Mouse (Mus musculus) forebrain, embryonic 12.5 days (tissue): ENCODE measurements around the gene Patl1. TPM values are rescaled to one million over a fixed set of nuclear protein-coding genes. Genes with fewer than 3 reads are reported as not detected.
"Not testable (repeated sequence)": the region's sequence is repeated elsewhere in the genome, so short reads cannot be mapped to it uniquely, and the experiment has no call there.

Experiments
- ATAC-seq: fragments of 200-750 bp; cut with Nextera tagmentation; 2 replicates; pipeline ENCODE4 v1.8.0; 2017; ENCODE audit warnings: moderate TSS enrichment; ENCODE audit not compliant: low FRiP score
- H3K27ac ChIP-seq: fragments of 300-500 bp; sonication (generic); 2 replicates; pipeline ENCODE4 v1.5.1; 2016; ENCODE audit warnings: mild to moderate bottlenecking
- H3K27me3 ChIP-seq: fragments of 300-500 bp; sonication (generic); 2 replicates; pipeline ENCODE4 v1.6.1; 2016; ENCODE audit warnings: mild to moderate bottlenecking
- H3K36me3 ChIP-seq: fragments of 300-500 bp; sonication (generic); replicated peaks from 2 replicates; pipeline ENCODE4 v1.6.1; 2016; ENCODE audit warnings: mild to moderate bottlenecking
- H3K4me1 ChIP-seq: fragments of 300-500 bp; sonication (generic); 2 replicates; pipeline ENCODE4 v1.6.1; 2016
- H3K4me2 ChIP-seq: fragments of 300-500 bp; sonication (generic); 2 replicates; pipeline ENCODE4 v1.6.1; 2016; ENCODE audit warnings: mild to moderate bottlenecking, moderate library complexity
- H3K4me3 ChIP-seq: fragments of 300-500 bp; sonication (generic); replicated peaks from 2 replicates; pipeline ENCODE4 v1.5.1; 2016; ENCODE audit warnings: mild to moderate bottlenecking
- H3K9ac ChIP-seq: fragments of 300-500 bp; sonication (generic); 2 replicates; pipeline ENCODE4 v1.6.1; 2016; ENCODE audit warnings: mild to moderate bottlenecking
- H3K9me3 ChIP-seq: fragments of 300-500 bp; sonication (generic); 2 replicates; pipeline ENCODE4 v1.6.1; 2016
- WGBS: fragments of 180-500 bp; shearing (Covaris S2); methylation state at CpG from one replicate; pipeline ENCODE4 v1.1.7; 2016; 5-methylcytosine and 5-hydroxymethylcytosine counted together
- polyA plus RNA-seq: library from polyadenylated mRNA; unstranded; fragments of >200 nt; fragmentation: Nextera tagmentation; extraction: Ambion mirVana; gene quantifications from 2 replicates; pipeline ENCODE4 v1.2.1, GENCODE M21; 2016

Gene Patl1
- 23.4 and 26.8 TPM in 2 replicates for polyA plus RNA-seq

DNA sequence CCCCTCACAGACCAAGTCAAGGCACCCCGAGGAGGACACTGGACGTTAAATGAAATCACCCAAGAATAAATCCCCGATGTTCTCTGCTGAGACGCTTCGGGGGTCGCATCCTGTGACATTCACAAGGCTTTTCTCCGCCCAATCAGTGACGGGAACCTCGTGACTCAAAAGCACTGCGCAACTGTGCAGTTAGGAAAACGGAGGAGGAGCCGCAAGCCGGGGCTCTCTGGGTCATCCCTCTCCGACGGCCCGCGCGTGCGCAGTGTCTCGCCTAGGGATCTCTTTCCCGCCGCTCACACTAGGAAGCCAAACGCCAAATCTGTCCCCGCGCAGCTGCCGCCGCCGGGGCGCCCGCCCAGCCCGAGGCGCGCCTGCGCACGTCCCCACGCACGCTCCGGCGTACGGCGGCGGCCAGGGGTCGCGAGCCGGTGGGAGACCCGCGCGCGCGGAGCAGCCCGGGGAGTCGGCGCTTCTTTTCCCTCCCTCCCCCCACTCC is at the start of gene Patl1:
TSS of gene Patl1 (plus strand) at position 363 of the 496 bp plus-strand sequence.
- ATAC-seq: peak; percentile 96
- under 1% methylated on average over 50 of the region's 53 CpGs for WGBS

DNA sequence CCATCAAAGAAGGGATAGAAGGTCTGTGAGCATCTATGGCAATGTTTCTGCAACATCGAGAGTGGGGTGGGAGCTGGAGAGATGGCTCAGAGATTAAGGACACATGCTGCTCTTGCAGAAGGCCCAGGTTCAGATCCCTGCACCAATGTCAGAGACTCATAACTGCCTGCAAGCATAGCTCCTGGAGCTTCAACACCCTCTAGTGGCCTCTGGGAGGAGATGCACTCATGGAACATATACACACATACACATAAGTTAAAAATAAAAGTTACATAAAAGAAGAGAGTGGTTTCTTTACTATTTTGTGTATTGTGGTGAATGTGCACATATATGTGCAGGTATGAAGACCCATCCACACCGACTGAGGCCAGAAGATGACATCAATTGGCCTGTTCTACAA is 44.4 kb upstream of the Patl1 start:
- WGBS: 78% methylated on average over 2 of the region's 2 CpGs
- H3K9ac ChIP-seq: no peak overlapping the region

More for the DNA sequence above, at the start of gene Patl1:
- Histone ChIP-seq H3K4me3 (peak within 1 kb of the TSS; percentile 88), H3K4me1 (peaks cover 31% of the 10 kb centered on the region), H3K27ac (peak within 1 kb of the TSS; percentile 92), H3K9ac (peak within 1 kb of the TSS; percentile 88), H3K4me2 (peak within 1 kb of the TSS; percentile 72), H3K36me3 (peaks cover 11% of the 10 kb centered on the region), H3K9me3 (no peaks in the 10 kb centered on the region), H3K27me3 (no peaks in the 10 kb centered on the region)

DNA sequence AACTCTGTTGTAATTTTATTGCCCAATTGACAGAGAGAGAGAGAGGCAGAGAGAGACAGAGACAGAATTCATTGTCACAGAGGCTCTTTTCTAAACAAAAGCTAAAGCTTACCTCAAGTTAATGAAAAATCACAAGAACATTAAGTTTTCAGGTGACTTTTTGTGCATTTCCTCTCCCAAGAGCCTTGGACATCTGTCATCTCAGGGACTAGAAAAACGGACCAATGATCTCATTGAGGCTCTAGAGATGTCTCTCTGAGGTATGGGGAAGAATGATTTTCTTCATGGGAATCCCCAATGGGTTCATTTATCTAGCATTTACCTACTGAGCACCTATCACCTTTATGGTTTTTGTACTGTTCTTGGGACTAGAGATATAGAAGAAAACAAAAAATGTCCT is 37.2 kb upstream of the Patl1 start, which contains the start of gene Olfr1419:
TSS of gene Olfr1419 (minus strand) at position 101 of the 400 bp plus-strand sequence.
- no peaks in the 10 kb centered on the region for H3K27me3 ChIP-seq
- 59% methylated on average over 1 of the region's 1 CpGs for WGBS
- no peak within 1 kb of the TSS for H3K9ac ChIP-seq
- H3K36me3 ChIP-seq: no peaks in the 10 kb centered on the region
- no peak within 1 kb of the TSS for H3K4me2 ChIP-seq
- no peak within 1 kb of the TSS for H3K27ac ChIP-seq
- no peaks in the 10 kb centered on the region for H3K4me1 ChIP-seq
- H3K9me3 ChIP-seq: no peaks in the 10 kb centered on the region
- ATAC-seq: no peak
- H3K4me3 ChIP-seq: no peak within 1 kb of the TSS

More for the DNA sequence above, 44.4 kb upstream of the Patl1 start:
- no peak for ATAC-seq
- Histone ChIP-seq H3K27ac (no peak overlapping the region), H3K9me3 (no peaks in the 10 kb centered on the region), H3K4me1 (no peaks in the 10 kb centered on the region), H3K36me3 (no peaks in the 10 kb centered on the region), H3K4me2 (no peak overlapping the region), H3K4me3 (no peak overlapping the region), H3K27me3 (no peaks in the 10 kb centered on the region)

DNA sequence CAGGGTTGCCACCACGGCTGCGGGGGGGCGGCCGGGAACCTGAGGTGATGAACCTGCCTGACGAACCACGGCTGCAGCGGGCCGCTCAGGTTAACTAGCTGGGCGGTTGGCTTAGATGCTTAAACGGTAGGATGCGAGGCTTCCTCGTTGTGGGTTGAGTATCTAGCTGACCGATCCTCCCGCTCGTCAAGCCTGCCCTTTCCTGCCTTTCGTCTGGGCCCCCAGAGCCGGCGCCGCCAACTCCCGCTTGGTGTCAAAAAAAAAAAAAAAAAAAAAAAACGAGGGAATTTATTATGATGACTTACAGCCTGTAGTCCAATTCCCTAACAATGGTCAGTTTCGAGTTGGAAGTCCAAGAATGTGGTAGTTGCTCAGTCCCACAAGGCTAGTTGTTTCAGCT is 33.8 kb upstream of the Patl1 start:
- H3K9me3 ChIP-seq, H3K36me3 ChIP-seq, ATAC-seq, H3K27ac ChIP-seq, H3K4me3 ChIP-seq, H3K9ac ChIP-seq, H3K27me3 ChIP-seq, H3K4me1 ChIP-seq, H3K4me2 ChIP-seq: not testable (repeated sequence)
- WGBS: 70% methylated on average over 22 of the region's 22 CpGs

DNA sequence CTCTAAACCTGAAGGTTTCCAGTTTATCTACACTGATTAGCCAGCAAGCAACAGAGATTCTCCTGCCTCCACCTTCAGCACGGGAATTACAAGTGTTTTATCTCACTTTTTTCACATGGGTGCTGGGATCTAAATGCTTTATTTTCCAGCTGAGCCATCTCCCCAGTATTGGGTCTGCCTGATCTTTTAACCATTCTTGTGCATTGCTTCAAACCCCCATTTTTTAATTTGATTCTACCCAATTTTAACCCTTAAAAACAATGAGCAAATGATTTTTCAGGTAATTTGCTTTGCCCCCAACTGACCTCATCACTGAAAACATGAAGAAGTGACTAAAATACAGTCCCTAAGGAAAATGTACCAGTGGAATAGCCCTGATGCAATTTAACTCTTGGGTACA is 25.9 kb upstream of the Patl1 start, which contains the start of gene Olfr1420:
TSS of gene Olfr1420 (plus strand) at position 301 of the 400 bp plus-strand sequence.
- no peak for ATAC-seq
- Histone ChIP-seq H3K4me1 (no peaks in the 10 kb centered on the region), H3K9me3 (no peaks in the 10 kb centered on the region), H3K36me3 (no peaks in the 10 kb centered on the region), H3K4me2 (no peak within 1 kb of the TSS), H3K9ac (no peak within 1 kb of the TSS), H3K4me3 (no peak within 1 kb of the TSS), H3K27me3 (no peaks in the 10 kb centered on the region), H3K27ac (no peak within 1 kb of the TSS)
- 63% methylated on average over 1 of the region's 1 CpGs for WGBS

DNA sequence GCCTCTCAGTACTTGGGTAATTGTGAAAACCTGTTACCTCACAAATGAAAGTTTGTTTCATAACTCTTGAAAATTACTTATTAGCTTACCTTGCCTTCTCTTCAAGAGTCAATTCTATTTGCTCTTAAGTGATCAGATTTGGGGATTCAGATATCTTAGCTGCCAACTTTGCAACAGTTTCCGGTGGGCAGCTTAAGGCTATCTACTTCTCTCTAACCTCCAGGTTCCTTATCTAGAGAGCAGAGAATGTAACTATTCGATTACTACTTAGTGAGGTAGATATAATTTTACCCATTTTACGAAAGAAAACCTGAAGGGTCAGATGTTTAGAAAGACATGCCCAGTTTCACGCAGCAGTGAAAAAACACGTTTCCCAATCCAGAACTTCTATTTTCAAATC is 1.2 kb upstream of the Patl1 start:
- peak overlapping the region; percentile 88; the same call in 1 of the 2 replicates for H3K4me3 ChIP-seq
- peaks cover 10% of the 10 kb centered on the region for H3K36me3 ChIP-seq
- no peaks in the 10 kb centered on the region for H3K9me3 ChIP-seq
- H3K9ac ChIP-seq: peak overlapping the region; percentile 65; the same call in 1 of the 2 replicates
- no peaks in the 10 kb centered on the region for H3K27me3 ChIP-seq
- no peak for ATAC-seq
- H3K4me2 ChIP-seq: peak overlapping the region; percentile 72; the same call in 1 of the 2 replicates
- H3K4me1 ChIP-seq: peaks cover 26% of the 10 kb centered on the region
- 89% methylated on average over 5 of the region's 5 CpGs for WGBS
- no peak overlapping the region for H3K27ac ChIP-seq

DNA sequence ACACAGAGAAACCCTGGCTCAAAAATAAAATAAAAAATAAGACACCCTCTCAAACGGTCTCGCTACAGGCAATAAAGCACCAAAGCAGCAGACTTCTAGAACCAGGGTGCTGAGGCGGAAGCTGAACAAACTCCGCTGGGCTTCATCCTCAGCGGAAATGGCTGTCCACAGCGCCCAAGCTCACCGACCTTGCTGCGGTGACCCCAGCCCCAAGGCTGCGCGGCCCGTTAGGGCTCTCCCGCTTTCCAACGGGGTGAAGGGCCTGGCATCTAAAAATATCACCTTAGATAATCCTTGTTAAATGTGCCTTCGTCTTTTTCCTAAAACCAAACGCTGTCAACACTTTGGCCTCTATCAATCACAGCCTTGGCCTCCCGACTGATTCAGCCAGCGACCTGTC is 596 bp upstream of the Patl1 start:
- Histone ChIP-seq H3K4me3 (peak overlapping the region; percentile 88), H3K9me3 (no peaks in the 10 kb centered on the region), H3K27ac (peak overlapping the region; percentile 92), H3K4me1 (peaks cover 31% of the 10 kb centered on the region), H3K27me3 (no peaks in the 10 kb centered on the region), H3K4me2 (peak overlapping the region; percentile 72), H3K36me3 (peaks cover 10% of the 10 kb centered on the region), H3K9ac (peak overlapping the region; percentile 65)
- WGBS: 6% methylated on average over 17 of the region's 17 CpGs
- ATAC-seq: peak; percentile 39; the same call in 1 of the 2 replicates

DNA sequence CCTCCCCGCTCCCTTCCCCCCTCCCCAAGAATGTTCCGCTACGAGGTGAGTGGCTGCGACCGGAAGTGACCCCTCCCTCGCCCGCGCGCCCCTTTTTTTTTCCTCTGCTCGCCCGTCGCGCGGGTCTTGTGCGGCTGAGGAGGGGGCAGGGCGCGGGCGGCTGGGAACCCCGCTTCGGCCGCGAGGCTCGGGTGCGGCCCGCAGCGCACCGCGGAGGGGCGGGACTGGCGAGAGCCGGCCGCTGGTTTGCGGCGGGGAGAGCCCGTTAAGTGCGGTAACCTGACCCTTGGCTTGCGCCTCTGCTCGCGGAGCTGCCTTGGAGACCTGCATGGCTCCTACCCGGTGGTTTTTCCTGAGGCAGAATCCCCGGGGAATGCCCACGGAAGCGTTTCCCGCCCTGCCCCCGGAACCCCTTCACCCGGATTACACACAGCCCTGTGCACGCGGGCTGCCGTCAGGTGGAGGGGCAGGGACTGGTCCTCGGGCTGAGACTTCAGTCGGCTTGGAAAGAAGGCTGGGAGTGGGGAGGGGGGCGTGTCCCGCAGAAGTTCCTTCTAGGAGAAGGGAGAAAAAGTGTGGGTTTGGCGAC is 428 bp downstream of the Patl1 start:
- Histone ChIP-seq H3K4me2 (peak overlapping the region; percentile 72), H3K9me3 (no peaks in the 10 kb centered on the region), H3K9ac (peak overlapping the region; percentile 88), H3K27ac (peak overlapping the region; percentile 92), H3K4me3 (peak overlapping the region; percentile 88), H3K27me3 (no peaks in the 10 kb centered on the region), H3K4me1 (peaks cover 31% of the 10 kb centered on the region), H3K36me3 (peaks cover 15% of the 10 kb centered on the region)
- WGBS: 0% methylated on average over 37 of the region's 54 CpGs
- ATAC-seq: peak; percentile 83

DNA sequence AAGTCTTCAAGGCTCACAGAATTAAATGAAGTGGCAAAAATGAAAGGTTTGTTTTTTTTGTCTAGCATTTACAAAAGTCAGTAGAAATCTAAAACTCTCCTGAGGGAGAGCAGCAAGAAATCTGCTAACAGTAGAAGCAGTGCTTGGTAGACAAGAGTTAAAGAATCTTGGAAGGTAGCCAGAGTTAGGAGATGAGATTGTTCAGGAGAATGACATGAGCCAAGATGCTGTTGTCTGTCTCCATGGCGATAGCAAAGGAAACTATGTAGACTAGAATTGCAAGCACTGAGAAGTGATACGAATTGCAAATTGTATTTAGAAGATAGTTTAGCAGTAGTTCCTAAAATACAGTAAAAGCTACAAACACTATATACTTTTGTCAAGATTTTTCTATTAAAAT is 3.6 kb downstream of the Patl1 start:
- Histone ChIP-seq H3K27me3 (no peaks in the 10 kb centered on the region), H3K9ac (no peak overlapping the region), H3K4me1 (peaks cover 31% of the 10 kb centered on the region), H3K4me2 (no peak overlapping the region), H3K27ac (no peak overlapping the region), H3K36me3 (peaks cover 25% of the 10 kb centered on the region), H3K9me3 (no peaks in the 10 kb centered on the region), H3K4me3 (no peak overlapping the region)
- ATAC-seq: no peak
- 27% methylated on average over 2 of the region's 2 CpGs for WGBS

DNA sequence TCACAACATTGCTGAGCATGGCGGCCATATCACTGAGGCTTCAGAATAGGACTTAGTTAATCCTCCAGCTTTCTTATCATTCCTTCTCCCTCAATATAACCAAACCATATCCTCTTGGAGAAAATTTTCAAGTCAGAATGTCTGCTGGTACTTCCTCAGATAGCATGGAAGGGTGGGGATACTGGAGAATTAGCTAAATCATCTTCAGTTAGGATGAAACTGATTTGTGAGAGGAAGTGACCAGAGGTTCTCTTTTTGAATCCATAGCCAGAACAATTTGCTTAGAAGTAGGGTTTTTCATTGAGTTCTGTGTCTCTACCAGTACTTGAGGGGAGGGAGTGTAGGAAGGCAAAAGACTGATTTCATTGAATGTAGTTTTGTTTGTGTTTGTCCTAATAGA is 9.9 kb downstream of the Patl1 start:
- H3K36me3 ChIP-seq: peaks cover 59% of the 10 kb centered on the region
- 95% methylated on average over 1 of the region's 1 CpGs for WGBS

DNA sequence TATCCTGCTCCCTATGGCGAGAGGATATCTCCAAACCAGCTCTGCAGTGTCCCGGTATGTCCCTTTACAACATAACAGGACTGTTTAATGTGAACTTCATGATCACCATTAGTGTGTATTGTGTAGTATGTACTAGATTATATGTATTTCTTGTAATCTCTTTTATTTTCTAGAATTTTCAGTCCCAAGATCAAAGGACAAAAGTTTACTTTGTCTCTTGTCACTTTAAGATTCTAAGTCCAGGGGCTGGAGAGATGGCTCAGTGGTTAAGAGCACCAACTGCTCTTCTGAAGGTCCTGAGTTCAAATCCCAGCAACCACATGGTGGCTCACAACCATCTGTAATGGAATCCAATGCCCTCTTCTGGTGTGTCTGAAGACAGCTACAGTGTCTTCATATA is 10.3 kb downstream of the Patl1 start:
- WGBS: 95% methylated on average over 2 of the region's 2 CpGs
- not testable (repeated sequence) for ATAC-seq, H3K4me3 ChIP-seq

More for the DNA sequence above, 9.9 kb downstream of the Patl1 start:
- Histone ChIP-seq H3K27ac (no peak overlapping the region), H3K9me3 (no peaks in the 10 kb centered on the region), H3K27me3 (no peaks in the 10 kb centered on the region), H3K4me3 (no peak overlapping the region), H3K9ac (no peak overlapping the region), H3K4me1 (no peaks in the 10 kb centered on the region), H3K4me2 (no peak overlapping the region)
- no peak for ATAC-seq

DNA sequence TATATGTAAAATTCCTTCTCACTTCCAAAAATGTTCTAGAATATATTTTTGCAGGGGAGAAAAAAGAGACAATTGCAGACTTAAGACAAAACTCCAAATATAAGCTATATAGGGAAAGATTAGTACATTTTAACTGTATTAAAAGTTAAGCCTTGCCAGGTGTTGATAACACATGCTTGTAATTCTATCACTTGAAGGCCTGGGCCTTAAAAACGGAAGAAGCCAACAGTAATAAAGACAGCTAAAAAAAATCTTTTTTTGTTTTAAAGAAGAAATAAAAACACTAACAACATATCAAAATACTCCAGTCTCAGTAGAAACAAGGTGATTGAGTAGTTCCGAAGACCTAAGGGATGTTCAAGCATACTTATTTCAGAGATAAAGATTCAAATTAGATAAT is 14.2 kb downstream of the Patl1 start:
- H3K4me1 ChIP-seq: no peaks in the 10 kb centered on the region
- H3K9ac ChIP-seq: no peak overlapping the region
- WGBS: 96% methylated on average over 2 of the region's 2 CpGs
- H3K27ac ChIP-seq: no peak overlapping the region
- peaks cover 80% of the 10 kb centered on the region for H3K36me3 ChIP-seq
- no peak for ATAC-seq
- no peaks in the 10 kb centered on the region for H3K9me3 ChIP-seq
- H3K4me2 ChIP-seq: no peak overlapping the region
- no peak overlapping the region for H3K4me3 ChIP-seq
- H3K27me3 ChIP-seq: no peaks in the 10 kb centered on the region

More for the DNA sequence above, 10.3 kb downstream of the Patl1 start:
- not testable (repeated sequence) for H3K9me3 ChIP-seq, H3K27me3 ChIP-seq, H3K4me2 ChIP-seq, H3K4me1 ChIP-seq, H3K9ac ChIP-seq, H3K27ac ChIP-seq
- H3K36me3 ChIP-seq: peaks cover 60% of the 10 kb centered on the region
